Mouse (Mus musculus): ENCODE measurements around the gene A830031A19Rik. TPM values are rescaled to one million over a fixed set of nuclear protein-coding genes. Genes with fewer than 3 reads are reported as not detected.
A peak's percentile ranks its signal among the peaks of the same experiment; 100 is the strongest.

Gene A830031A19Rik
- polyA plus RNA-seq, 1 experiment from 2014 or later: not detected

- H3K4me1 ChIP-seq (ENCODE audit: control insufficient read depth in 2 of 2, insufficient read depth in 2 of 2, low read length in 2 of 2): peaks cover 36 to 59% of the 10 kb centered on the region in 2 experiments
- H3K4me2 ChIP-seq (ENCODE audit: low read length): peak overlapping the region; percentile 32
- no peaks in the 10 kb centered on the region for H3K27me3 ChIP-seq (ENCODE audit: control insufficient read depth, insufficient read depth, low read length)
- peak; percentile 45; the same call in 1 of the 2 replicates for ATAC-seq (ENCODE audit: insufficient number of reproducible peaks, insufficient read depth, low FRiP score, low read depth)
- H3K9me3 ChIP-seq (ENCODE audit: control insufficient read depth, low read length): no peaks in the 10 kb centered on the region
- WGBS: 42% methylated on average over 4 of the region's 4 CpGs
- H3K4me3 ChIP-seq (ENCODE audit: control insufficient read depth in 1 of 2, insufficient read depth in 1 of 2, low read depth in 1 of 2, low read length in 2 of 2): no peak overlapping the region
- 0 out of 2 replicates have a peak overlapping the region, but pooled peaks have one; percentile 16 for H3K9ac ChIP-seq (ENCODE audit: low read length)
- H3K27ac ChIP-seq (replicated peaks in 1 of 2; ENCODE audit: control insufficient read depth in 1 of 2, insufficient read depth in 1 of 2, low read depth in 2 of 2, low read length in 2 of 2): peak overlapping the region; percentile 38 to 70; a peak in 3 of 4 replicates
- no peaks in the 10 kb centered on the region for H3K36me3 ChIP-seq (ENCODE audit: control insufficient read depth, insufficient read depth, low read length)
Measured at GRCm38 (mm10) chr11:24100449-24101070, 25.7 kb upstream of the A830031A19Rik start.

- peak; percentile 32; the same call in 1 of the 2 replicates for ATAC-seq (ENCODE audit: insufficient number of reproducible peaks, insufficient read depth, low FRiP score, low read depth)
- Histone ChIP-seq H3K4me1 (ENCODE audit: control insufficient read depth in 2 of 2, insufficient read depth in 2 of 2, low read length in 2 of 2) (peaks cover 41 to 65% of the 10 kb centered on the region in 2 experiments), H3K27ac (replicated peaks in 1 of 2; ENCODE audit: control insufficient read depth in 1 of 2, insufficient read depth in 1 of 2, low read depth in 2 of 2, low read length in 2 of 2) (peak overlapping the region; percentile 26 to 70; a peak in 1 of 4 replicates), H3K9ac (ENCODE audit: low read length) (no peak overlapping the region), H3K4me3 (ENCODE audit: control insufficient read depth in 1 of 2, insufficient read depth in 1 of 2, low read depth in 1 of 2, low read length in 2 of 2) (no peak overlapping the region), H3K4me2 (ENCODE audit: low read length) (peak overlapping the region; percentile 32; the same call in 1 of the 2 replicates), H3K9me3 (ENCODE audit: control insufficient read depth, low read length) (no peaks in the 10 kb centered on the region), H3K27me3 (ENCODE audit: control insufficient read depth, insufficient read depth, low read length) (no peaks in the 10 kb centered on the region), H3K36me3 (ENCODE audit: control insufficient read depth, insufficient read depth, low read length) (no peaks in the 10 kb centered on the region)
- WGBS: 27% methylated on average over 7 of the region's 7 CpGs
Measured at GRCm38 (mm10) chr11:24099886-24100293, 25.0 kb upstream of the A830031A19Rik start.

- no peaks in the 10 kb centered on the region for H3K27me3 ChIP-seq (ENCODE audit: control insufficient read depth, insufficient read depth, low read length)
- 87% methylated on average over 10 of the region's 10 CpGs for WGBS
- no peak overlapping the region for H3K4me3 ChIP-seq (ENCODE audit: control insufficient read depth in 1 of 2, insufficient read depth in 1 of 2, low read depth in 1 of 2, low read length in 2 of 2)
- no peak overlapping the region for H3K9ac ChIP-seq (ENCODE audit: low read length)
- no peaks in the 10 kb centered on the region for H3K9me3 ChIP-seq (ENCODE audit: control insufficient read depth, low read length)
- peaks cover 42 to 72% of the 10 kb centered on the region in 2 experiments for H3K4me1 ChIP-seq (ENCODE audit: control insufficient read depth in 2 of 2, insufficient read depth in 2 of 2, low read length in 2 of 2)
- H3K4me2 ChIP-seq (ENCODE audit: low read length): no peak overlapping the region
- no peak overlapping the region for H3K27ac ChIP-seq (replicated peaks in 1 of 2; ENCODE audit: control insufficient read depth in 1 of 2, insufficient read depth in 1 of 2, low read depth in 2 of 2, low read length in 2 of 2)
- no peak for ATAC-seq (ENCODE audit: insufficient number of reproducible peaks, insufficient read depth, low FRiP score, low read depth)
- no peaks in the 10 kb centered on the region for H3K36me3 ChIP-seq (ENCODE audit: control insufficient read depth, insufficient read depth, low read length)
Measured at GRCm38 (mm10) chr11:24099215-24099614, 24.4 kb upstream of the A830031A19Rik start.

- Histone ChIP-seq H3K4me1 (ENCODE audit: control insufficient read depth in 2 of 2, insufficient read depth in 2 of 2, low read length in 2 of 2) (peaks cover 42 to 73% of the 10 kb centered on the region in 2 experiments), H3K4me2 (ENCODE audit: low read length) (no peak overlapping the region), H3K27ac (replicated peaks in 1 of 2; ENCODE audit: control insufficient read depth in 1 of 2, insufficient read depth in 1 of 2, low read depth in 2 of 2, low read length in 2 of 2) (no peak overlapping the region), H3K27me3 (ENCODE audit: control insufficient read depth, insufficient read depth, low read length) (no peaks in the 10 kb centered on the region), H3K9me3 (ENCODE audit: control insufficient read depth, low read length) (no peaks in the 10 kb centered on the region), H3K9ac (ENCODE audit: low read length) (no peak overlapping the region), H3K36me3 (ENCODE audit: control insufficient read depth, insufficient read depth, low read length) (no peaks in the 10 kb centered on the region), H3K4me3 (ENCODE audit: control insufficient read depth in 1 of 2, insufficient read depth in 1 of 2, low read depth in 1 of 2, low read length in 2 of 2) (no peak overlapping the region)
- ATAC-seq (ENCODE audit: insufficient number of reproducible peaks, insufficient read depth, low FRiP score, low read depth): no peak
- 39% methylated on average over 3 of the region's 3 CpGs for WGBS
Measured at GRCm38 (mm10) chr11:24098662-24099061, 23.8 kb upstream of the A830031A19Rik start.

- peaks cover 38 to 71% of the 10 kb centered on the region in 2 experiments for H3K4me1 ChIP-seq (ENCODE audit: control insufficient read depth in 2 of 2, insufficient read depth in 2 of 2, low read length in 2 of 2)
- no peak overlapping the region for H3K9ac ChIP-seq (ENCODE audit: low read length)
- H3K9me3 ChIP-seq (ENCODE audit: control insufficient read depth, low read length): no peaks in the 10 kb centered on the region
- H3K27me3 ChIP-seq (ENCODE audit: control insufficient read depth, insufficient read depth, low read length): no peaks in the 10 kb centered on the region
- 76% methylated on average over 5 of the region's 5 CpGs for WGBS
- ATAC-seq (ENCODE audit: insufficient number of reproducible peaks, insufficient read depth, low FRiP score, low read depth): no peak
- no peak overlapping the region for H3K4me2 ChIP-seq (ENCODE audit: low read length)
- H3K36me3 ChIP-seq (ENCODE audit: control insufficient read depth, insufficient read depth, low read length): no peaks in the 10 kb centered on the region
- no peak overlapping the region for H3K27ac ChIP-seq (replicated peaks in 1 of 2; ENCODE audit: control insufficient read depth in 1 of 2, insufficient read depth in 1 of 2, low read depth in 2 of 2, low read length in 2 of 2)
- H3K4me3 ChIP-seq (ENCODE audit: control insufficient read depth in 1 of 2, insufficient read depth in 1 of 2, low read depth in 1 of 2, low read length in 2 of 2): no peak overlapping the region
Measured at GRCm38 (mm10) chr11:24098069-24098468, 23.2 kb upstream of the A830031A19Rik start.

- Histone ChIP-seq H3K9ac (ENCODE audit: low read length) (no peak overlapping the region), H3K27me3 (ENCODE audit: control insufficient read depth, insufficient read depth, low read length) (no peaks in the 10 kb centered on the region), H3K9me3 (ENCODE audit: control insufficient read depth, low read length) (no peaks in the 10 kb centered on the region), H3K27ac (replicated peaks in 1 of 2; ENCODE audit: control insufficient read depth in 1 of 2, insufficient read depth in 1 of 2, low read depth in 2 of 2, low read length in 2 of 2) (no peak overlapping the region), H3K4me1 (ENCODE audit: control insufficient read depth in 2 of 2, insufficient read depth in 2 of 2, low read length in 2 of 2) (peaks cover 37 to 68% of the 10 kb centered on the region in 2 experiments), H3K4me2 (ENCODE audit: low read length) (no peak overlapping the region), H3K36me3 (ENCODE audit: control insufficient read depth, insufficient read depth, low read length) (no peaks in the 10 kb centered on the region), H3K4me3 (ENCODE audit: control insufficient read depth in 1 of 2, insufficient read depth in 1 of 2, low read depth in 1 of 2, low read length in 2 of 2) (no peak overlapping the region)
- 82% methylated on average over 6 of the region's 6 CpGs for WGBS
- ATAC-seq (ENCODE audit: insufficient number of reproducible peaks, insufficient read depth, low FRiP score, low read depth): no peak
Measured at GRCm38 (mm10) chr11:24097026-24097425, 22.2 kb upstream of the A830031A19Rik start.

GRCm38 (mm10) chr11:24096483-24096882 lies 21.6 kb upstream of the A830031A19Rik start:
- ATAC-seq (ENCODE audit: insufficient number of reproducible peaks, insufficient read depth, low FRiP score, low read depth): no peak
- no peak overlapping the region for H3K4me2 ChIP-seq (ENCODE audit: low read length)
- no peaks in the 10 kb centered on the region for H3K27me3 ChIP-seq (ENCODE audit: control insufficient read depth, insufficient read depth, low read length)
- no peaks in the 10 kb centered on the region for H3K36me3 ChIP-seq (ENCODE audit: control insufficient read depth, insufficient read depth, low read length)
- no peak overlapping the region for H3K27ac ChIP-seq (replicated peaks in 1 of 2; ENCODE audit: control insufficient read depth in 1 of 2, insufficient read depth in 1 of 2, low read depth in 2 of 2, low read length in 2 of 2)
- H3K9me3 ChIP-seq (ENCODE audit: control insufficient read depth, low read length): no peaks in the 10 kb centered on the region
- peaks cover 31 to 66% of the 10 kb centered on the region in 2 experiments for H3K4me1 ChIP-seq (ENCODE audit: control insufficient read depth in 2 of 2, insufficient read depth in 2 of 2, low read length in 2 of 2)
- H3K4me3 ChIP-seq (ENCODE audit: control insufficient read depth in 1 of 2, insufficient read depth in 1 of 2, low read depth in 1 of 2, low read length in 2 of 2): no peak overlapping the region
- no peak overlapping the region for H3K9ac ChIP-seq (ENCODE audit: low read length)
- 54% methylated on average over 6 of the region's 6 CpGs for WGBS

Measured in heart, embryonic 14.5 days (tissue).